Mouse (Mus musculus) layer of hippocampus, adult 2 months (tissue): ENCODE data around the gene 4931409K22Rik. TPM values are rescaled to one million over a fixed set of nuclear protein-coding genes. Genes with fewer than 3 reads are reported as not detected.
"Not testable (repeated sequence)": the region's sequence is repeated elsewhere in the genome, so short reads cannot be mapped to it uniquely, and the experiment has no call there.

ENCODE experiments used
- DNase-seq, 2 experiments: peaks; one replicate each; pipeline ENCODE4 v3.0.0; 2022; ENCODE audit warnings: low spot score in 2 of 2
- H3K27ac ChIP-seq: fragments of 200-600 bp; 2 replicates; pipeline ENCODE4 v1.8.1; 2022
- H3K4me3 ChIP-seq: fragments of 200-600 bp; 2 replicates; pipeline ENCODE4 v1.8.1; 2022; ENCODE audit warnings: mild to moderate bottlenecking
- CTCF ChIP-seq: fragments of 200-600 bp; conservative IDR thresholded peaks from 2 replicates; pipeline ENCODE4 v1.8.1; 2022; ENCODE audit warnings: antibody characterized with exemption, mild to moderate bottlenecking, moderate library complexity
- total RNA-seq, 2 experiments: library from RNA; stranded (reverse); gene quantifications; 2 replicates each; pipeline ENCODE4 v1.2.3; 2021

The 4931409K22Rik gene
- total RNA-seq, 2 experiments from 2014 or later: not detected

GRCm38 (mm10) chr5:24589511-24590500 lies 33.2 kb upstream of the 4931409K22Rik start:
- H3K27ac ChIP-seq: no peak overlapping the region
- no peak for DNase-seq
- TF ChIP-seq CTCF: no peak

DNA sequence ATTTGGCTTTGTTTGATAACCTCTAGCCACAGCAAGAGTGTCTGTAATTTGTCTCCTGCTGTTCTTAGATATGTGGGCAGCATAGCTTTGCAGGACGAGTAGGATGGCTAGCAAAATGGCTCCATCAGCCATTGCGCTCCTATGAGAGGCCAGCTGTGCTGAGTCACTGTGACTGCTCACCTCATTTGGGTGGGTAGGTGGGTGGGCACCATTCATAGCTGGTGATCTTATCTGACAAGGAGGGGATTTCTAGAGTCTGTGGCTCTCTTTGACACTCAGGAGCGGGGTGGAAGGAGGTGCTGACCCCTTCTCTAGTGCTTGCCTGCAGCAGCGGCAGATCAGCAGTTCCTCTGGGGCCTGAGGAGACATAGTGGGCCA lies 30.6 kb upstream of the 4931409K22Rik start:
- TF ChIP-seq CTCF: no peak
- H3K27ac ChIP-seq: peak overlapping the region; percentile 97
- DNase-seq: no peak
- peak overlapping the region; percentile 76 for H3K4me3 ChIP-seq

More at GRCm38 (mm10) chr5:24589511-24590500, 33.2 kb upstream of the 4931409K22Rik start:
- H3K4me3 ChIP-seq: no peak overlapping the region

- DNase-seq: peak; percentile 82 to 88
- H3K27ac ChIP-seq: peak within 1 kb of the TSS; percentile 97
- 0 out of 2 replicates have a peak, but pooled peaks have one; percentile 13 for TF ChIP-seq CTCF
- H3K4me3 ChIP-seq: peak within 1 kb of the TSS; percentile 76
Measured at GRCm38 (mm10) chr5:24586547-24587199, 30.1 kb upstream of the 4931409K22Rik start, which contains the start of gene Chpf2. TSS of gene Chpf2 (plus strand) at chr5:24586741.

- Histone ChIP-seq H3K4me3 (peak overlapping the region; percentile 76), H3K27ac (peak overlapping the region; percentile 97)
- TF ChIP-seq CTCF: no peak
- no peak for DNase-seq
Measured at GRCm38 (mm10) chr5:24586106-24586505, 29.5 kb upstream of the 4931409K22Rik start.

DNA sequence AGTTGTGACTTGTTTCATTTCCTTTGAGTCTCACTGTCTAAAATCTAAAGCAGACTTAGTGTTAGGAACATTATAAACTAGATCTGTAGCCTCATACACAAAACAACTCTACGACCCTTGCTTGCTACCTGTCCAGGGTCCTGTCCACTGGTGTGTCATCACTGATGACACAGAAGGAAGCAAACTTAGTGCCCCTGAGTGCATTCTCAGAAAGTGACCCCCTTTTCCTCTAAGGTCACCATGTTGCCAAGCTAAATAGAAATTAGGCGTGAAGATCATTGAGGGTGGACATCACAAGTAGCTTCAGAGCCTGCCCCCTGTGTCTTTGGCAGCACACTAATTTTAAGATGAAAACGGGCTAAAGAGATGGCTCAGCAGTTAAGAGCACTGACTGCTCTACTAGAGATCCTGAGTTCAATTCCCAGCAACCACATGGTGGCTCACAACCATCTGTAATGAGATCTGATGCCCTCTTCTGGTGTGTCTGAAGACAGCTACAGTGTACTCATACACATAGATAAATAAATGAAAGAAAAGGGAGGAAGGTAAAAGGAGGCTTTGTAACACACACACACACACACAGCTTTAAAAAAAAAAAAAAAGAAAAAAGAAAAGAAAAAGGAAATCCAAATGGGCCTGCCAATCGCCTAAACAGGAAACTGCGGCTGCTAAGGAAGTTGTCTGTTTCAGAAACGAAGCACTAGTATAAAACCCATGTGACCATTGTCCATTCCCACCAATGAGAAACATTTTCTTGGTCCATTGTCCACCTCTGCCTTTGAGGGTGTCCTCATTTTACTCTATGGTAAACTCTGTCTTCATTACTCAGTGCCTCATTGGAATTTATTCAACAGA lies 21.7 kb upstream of the 4931409K22Rik start:
- H3K27ac ChIP-seq: peak overlapping the region; percentile 85
- 0 out of 2 replicates have a peak, but pooled peaks have one; percentile 29 for TF ChIP-seq CTCF
- no peak for DNase-seq
- peak overlapping the region; percentile 57 for H3K4me3 ChIP-seq

GRCm38 (mm10) chr5:24577183-24577929 lies 20.7 kb upstream of the 4931409K22Rik start, which contains the start of gene Abcf2:
TSS of gene Abcf2 (minus strand) at chr5:24577467.
- H3K27ac ChIP-seq: peak within 1 kb of the TSS; percentile 88
- TF ChIP-seq CTCF: peak; percentile 27; the same call in 1 of the 2 replicates
- DNase-seq: peak; percentile 100
- H3K4me3 ChIP-seq: peak within 1 kb of the TSS; percentile 87

- Histone ChIP-seq H3K4me3 (peak overlapping the region; percentile 87), H3K27ac (peak overlapping the region; percentile 88)
- TF ChIP-seq CTCF: no peak
- no peak for DNase-seq
Measured at GRCm38 (mm10) chr5:24576801-24577182, 20.2 kb upstream of the 4931409K22Rik start.

DNA sequence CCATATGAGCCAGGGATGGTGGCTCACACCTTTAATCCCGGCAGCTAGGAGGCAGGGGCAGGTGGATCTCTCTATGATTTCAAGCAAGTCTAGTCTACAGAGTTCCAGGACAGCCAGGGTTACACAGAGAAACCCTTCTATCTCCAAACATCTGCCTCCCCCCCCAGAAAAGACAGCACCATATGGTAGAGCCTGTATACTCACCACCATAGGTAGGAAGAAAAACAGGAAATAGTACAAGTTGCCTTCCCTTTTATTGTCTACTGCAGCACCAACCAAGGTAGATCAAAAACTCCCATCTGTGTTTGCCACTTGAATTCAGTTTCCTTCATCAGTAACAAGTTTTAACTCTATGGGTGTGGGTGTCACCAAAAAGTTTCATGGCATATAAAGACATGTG lies 19.3 kb upstream of the 4931409K22Rik start:
- Histone ChIP-seq H3K4me3 (no peak overlapping the region; the same call in 1 of the 2 replicates), H3K27ac (no peak overlapping the region)
- DNase-seq: no peak
- TF ChIP-seq CTCF: no peak

GRCm38 (mm10) chr5:24555335-24555734 lies 1.3 kb downstream of the 4931409K22Rik start:
- not testable (repeated sequence) for DNase-seq, H3K4me3 ChIP-seq, H3K27ac ChIP-seq

GRCm38 (mm10) chr5:24553621-24554244 lies 2.9 kb downstream of the 4931409K22Rik start:
- DNase-seq: no peak
- H3K27ac ChIP-seq: no peak overlapping the region
- no peak overlapping the region for H3K4me3 ChIP-seq
- TF ChIP-seq CTCF: no peak

DNA sequence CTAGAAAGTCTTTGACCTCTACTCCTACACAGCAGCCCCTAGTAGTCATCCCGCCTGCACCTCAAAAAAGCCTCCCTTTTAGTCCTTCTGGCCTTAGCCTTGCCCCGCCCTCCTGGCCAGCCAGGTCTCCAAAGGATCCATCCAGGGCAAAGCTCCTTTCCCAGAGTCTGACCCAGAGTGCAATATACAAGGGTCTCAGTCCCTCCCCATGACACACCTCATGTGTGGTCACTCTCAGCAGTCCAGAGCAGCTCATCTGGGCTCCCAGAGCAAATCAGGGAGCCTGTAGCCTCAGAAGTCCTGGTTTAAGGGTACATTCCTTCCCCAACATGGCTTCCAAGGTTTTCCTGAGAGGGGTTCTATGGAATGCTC lies 5.3 kb downstream of the 4931409K22Rik start:
- DNase-seq: no peak
- no peak overlapping the region for H3K27ac ChIP-seq
- H3K4me3 ChIP-seq: no peak overlapping the region; the same call in 1 of the 2 replicates
- TF ChIP-seq CTCF: no peak
